18 mouse cellular contexts compared by ENCODE assay signal in the genomic region with DNA sequence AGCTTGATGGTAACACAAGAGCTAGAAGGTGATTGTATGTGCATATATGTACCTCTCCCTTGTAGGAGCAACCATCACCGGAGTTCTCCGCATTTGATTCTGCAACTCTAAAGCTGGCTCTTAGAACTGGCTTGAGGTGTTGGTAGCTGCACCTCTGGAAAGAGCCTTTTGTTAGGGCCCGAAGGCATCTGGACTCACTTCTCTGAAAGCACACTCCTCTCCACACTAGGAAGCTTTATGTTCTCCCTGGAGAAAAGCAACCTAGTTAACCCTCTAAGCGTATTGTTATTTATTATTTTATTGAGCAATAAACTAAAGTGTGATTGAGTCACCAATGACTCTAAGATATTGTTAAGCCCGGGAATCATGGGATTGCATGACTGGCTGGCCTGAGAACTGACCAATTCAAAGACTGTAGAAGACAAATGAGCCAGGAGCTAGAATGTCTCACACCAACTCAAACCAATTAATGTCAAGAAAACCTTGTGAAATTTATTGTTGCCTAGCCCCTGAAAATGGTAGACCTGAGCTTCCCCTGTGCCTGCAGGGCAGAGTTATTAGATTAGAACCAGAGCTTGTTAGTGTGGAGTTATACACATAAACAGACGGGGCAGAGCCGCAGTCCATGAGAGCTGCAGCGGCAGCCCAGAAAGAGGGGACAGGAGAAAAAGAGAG.
A peak's percentile ranks its signal among the peaks of the same experiment; 100 is the strongest.
DNase-seq lines count a peak whose midpoint lies in the region.
"Had no signal": no experiment of that assay in that cellular context is flagged by ENCODE, and none has a peak within 500 bp of the region (broad histone marks: within the 10 kb centered on the region; RNA-seq: fewer than 3 reads in every experiment).

No protein-coding gene starts in this region.

- DNase-seq in embryo, embryonic 11 days = peak; percentile 38
- DNase-seq in embryo, embryonic 9.5 days (ENCODE audit: extremely low spot score) = no peak
- DNase-seq in NIH3T3 (ENCODE audit: low read depth) = peak; percentile 68
- peak; percentile 67 for DNase-seq in hindlimb bud, embryonic 11.5 days (ENCODE audit: extremely low spot score, low read depth, low spot score)
- peak; percentile 15 for DNase-seq in mesoderm, embryonic 11.5 days (ENCODE audit: low read depth, low spot score)
- DNase-seq in urinary bladder, postnatal 14 days (ENCODE audit: low spot score) = no peak
- DNase-seq in gastrocnemius, postnatal 4 days (ENCODE audit: low spot score in 2 of 2) = no peak
- DNase-seq: adrenal gland, adult 8-10 months; cerebellum, adult 2 months; cerebellum, postnatal 25 days; gastrocnemius, postnatal 10 days; kidney, adult 8-10 months; kidney, postnatal 10 days; liver, embryonic 13.5 days; lung, adult 2 months; lung, postnatal 14 days; right cerebral cortex, postnatal 14 days; thymus, postnatal 25 days had no signal

Comparison
In these comparisons a context has a peak if more than half of its experiments do, and no peak if none do; other contexts are left out.
1. DNase-seq: peak in embryo, embryonic 11 days (single experiment), NIH3T3 (single experiment), hindlimb bud, embryonic 11.5 days (single experiment) and mesoderm, embryonic 11.5 days (single experiment); none in embryo, embryonic 9.5 days (single experiment), urinary bladder, postnatal 14 days (single experiment) and gastrocnemius, postnatal 4 days (0 of 2).